Mouse (Mus musculus) urinary bladder, postnatal 4 days (tissue): ENCODE data around the gene Lrrc1.

Experiments
- DNase-seq, 2 experiments: peaks; one replicate each; pipeline ENCODE4 v3.0.0; 2021 to 2022; ENCODE audit warnings: low spot score in 2 of 2

The Lrrc1 gene

GRCm38 (mm10) chr9:77502548-77503438 lies 41.9 kb downstream of the Lrrc1 start:
- DNase-seq: no peak

GRCm38 (mm10) chr9:77502171-77502547 lies 42.5 kb downstream of the Lrrc1 start:
- DNase-seq: no peak

- no peak for DNase-seq
Measured at GRCm38 (mm10) chr9:77499084-77499483, 45.6 kb downstream of the Lrrc1 start.

DNA sequence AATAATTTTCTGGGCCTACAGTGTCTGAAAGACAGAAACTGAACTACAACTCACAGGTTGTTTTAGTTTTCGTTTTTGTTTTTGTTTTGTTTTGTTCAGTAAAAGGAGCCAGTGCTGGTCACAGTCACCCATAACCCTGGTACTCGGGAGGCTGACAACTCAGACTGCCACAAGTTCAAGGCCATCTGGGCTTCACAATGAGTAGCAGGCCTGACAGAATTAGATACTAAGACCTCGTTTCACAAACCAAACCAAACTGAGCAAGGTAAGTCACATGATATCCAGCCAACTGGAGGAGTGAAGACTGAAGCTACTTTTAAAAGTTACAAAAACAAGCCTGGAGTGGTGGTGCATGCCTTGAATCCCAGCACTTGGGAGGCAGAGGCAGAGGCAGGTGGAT lies 46.3 kb downstream of the Lrrc1 start:
- DNase-seq: no peak

DNA sequence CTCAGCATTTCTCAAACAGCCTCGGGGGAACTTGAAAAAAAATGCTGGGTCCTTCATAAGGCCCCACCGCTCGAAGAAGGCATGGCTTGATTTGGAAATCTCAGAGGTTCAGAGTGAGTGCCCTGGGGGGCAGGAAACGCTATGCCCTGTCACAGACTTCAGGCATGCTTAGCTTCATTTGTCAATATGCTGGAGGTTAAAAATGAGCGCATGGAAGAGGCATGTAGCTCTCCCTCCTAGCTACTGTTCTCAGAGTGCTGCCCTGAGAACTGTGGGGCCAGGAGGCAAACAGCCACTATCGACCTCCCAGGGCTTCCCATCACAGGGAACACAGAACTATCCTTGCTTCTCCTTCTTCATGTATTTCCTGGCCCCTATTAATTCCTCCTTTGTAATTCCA lies 47.5 kb downstream of the Lrrc1 start:
- DNase-seq: no peak

GRCm38 (mm10) chr9:77496540-77497062 lies 48.1 kb downstream of the Lrrc1 start:
- no peak for DNase-seq

- no peak for DNase-seq
Measured at GRCm38 (mm10) chr9:77494307-77494706, 50.4 kb downstream of the Lrrc1 start.

- no peak for DNase-seq
Measured at GRCm38 (mm10) chr9:77488611-77489010, 56.1 kb downstream of the Lrrc1 start.

DNA sequence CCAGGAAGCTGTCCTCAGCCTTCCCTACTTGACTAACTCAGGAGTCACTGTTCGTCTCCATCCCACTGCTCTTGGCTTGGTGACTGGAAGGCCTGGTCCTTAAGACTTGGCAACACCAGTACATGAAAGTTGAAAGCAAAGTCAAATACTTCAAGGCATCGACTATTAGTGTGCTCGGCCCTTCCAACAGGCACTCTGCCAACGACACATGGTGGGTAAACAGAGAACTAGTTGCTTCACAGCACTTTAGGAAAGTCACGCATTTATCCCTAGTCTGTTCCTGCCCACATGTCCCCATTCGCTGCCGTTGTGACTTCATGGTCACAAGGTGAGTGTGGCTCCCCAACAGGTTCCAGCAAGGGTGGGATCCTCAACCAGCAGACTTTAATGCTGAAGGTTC lies 57.2 kb downstream of the Lrrc1 start:
- no peak for DNase-seq

DNA sequence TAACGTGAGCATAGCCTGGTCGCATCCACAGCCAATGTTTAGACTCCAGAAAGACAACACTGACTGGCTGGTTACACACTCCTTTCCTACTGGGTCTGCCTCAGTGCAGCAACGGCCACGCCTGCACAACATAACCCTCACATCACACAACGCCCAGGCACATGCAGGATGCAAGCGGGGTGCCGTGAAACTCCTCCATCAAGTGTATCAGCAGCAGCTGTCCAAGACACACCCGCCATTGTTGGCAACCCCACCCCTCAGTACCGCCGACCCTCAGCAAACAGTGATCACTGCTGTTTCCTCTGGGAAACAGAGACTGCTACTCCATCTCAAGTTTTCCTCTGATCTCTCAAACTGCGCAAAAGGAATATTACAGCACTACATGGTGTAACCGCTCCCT lies 58.8 kb downstream of the Lrrc1 start:
- DNase-seq: no peak

DNA sequence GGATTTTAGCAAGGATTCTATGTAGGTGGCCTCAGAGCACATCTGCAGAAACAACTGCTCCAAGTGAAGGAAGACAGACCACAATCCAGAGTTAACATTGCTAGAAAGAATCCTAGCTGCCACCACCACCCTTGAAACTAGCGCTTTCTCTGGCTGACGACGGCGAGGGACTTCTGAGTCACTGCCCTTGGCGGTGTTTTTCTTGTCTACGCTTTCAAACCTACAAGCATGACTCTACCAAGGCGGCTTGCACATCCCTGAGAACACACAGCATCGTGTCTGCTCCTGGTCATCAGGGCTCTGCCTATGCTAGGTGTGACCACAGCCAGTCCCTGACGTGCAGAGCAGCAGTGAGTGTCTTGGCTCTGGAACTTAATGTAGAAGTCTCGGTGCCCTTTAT lies 59.9 kb downstream of the Lrrc1 start:
- no peak for DNase-seq

- no peak for DNase-seq
Measured at GRCm38 (mm10) chr9:77483559-77483958, 61.1 kb downstream of the Lrrc1 start.

GRCm38 (mm10) chr9:77482281-77482680 lies 62.4 kb downstream of the Lrrc1 start:
- DNase-seq: no peak

DNA sequence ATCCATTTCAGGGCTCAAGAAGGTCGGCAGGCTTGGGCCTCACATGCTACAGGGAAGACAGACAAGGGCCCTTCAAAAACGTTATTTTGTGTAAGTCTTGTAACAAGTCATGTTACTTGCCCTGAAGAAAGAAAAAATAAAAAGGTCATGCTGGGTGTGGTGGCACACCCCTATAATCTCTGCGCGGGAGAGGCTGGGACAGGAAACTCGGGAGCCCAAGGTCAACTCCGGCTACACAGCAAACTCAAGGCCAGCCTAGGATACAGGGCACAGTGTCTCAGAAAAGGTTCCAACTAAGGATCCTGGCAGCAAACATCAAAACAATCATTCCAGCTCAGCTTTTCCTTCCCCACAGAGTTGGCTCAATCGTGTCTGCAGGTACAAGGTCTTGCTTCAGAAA lies 63.3 kb downstream of the Lrrc1 start:
- no peak for DNase-seq

DNA sequence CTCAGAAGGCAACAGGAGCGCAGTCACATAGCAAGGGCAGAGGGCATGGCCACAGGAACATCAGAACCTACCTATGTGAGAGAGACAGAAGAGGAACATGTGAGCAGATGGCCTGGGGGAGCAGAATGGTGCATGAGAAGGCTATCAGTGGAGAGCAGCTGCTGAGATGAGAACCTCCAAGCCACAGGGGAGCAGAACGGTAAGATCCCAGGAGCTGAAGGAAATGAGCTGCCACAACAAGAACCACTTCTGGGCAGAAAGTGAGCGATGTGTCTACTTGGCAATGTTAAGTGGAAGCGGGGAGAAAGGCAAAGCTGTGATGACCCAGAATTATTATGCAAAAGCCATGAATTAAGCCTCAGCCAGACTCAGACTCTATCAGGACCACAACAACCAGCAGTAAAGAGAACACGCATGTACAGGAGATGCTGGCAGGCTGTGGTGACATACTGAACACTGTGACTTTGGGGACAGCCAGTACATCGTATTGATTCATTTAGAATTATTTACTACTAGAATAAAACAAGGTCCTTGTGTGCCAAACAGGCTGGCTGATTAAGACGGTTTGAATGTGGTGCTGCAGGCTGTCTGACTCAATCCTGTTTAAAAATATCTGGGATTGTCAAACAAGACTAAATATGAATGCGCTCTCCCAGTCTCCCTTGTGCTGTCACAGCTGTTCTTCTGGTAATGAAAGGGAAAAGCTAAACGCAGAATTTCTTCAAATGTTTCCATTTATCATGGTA lies 63.9 kb downstream of the Lrrc1 start:
- DNase-seq: no peak

GRCm38 (mm10) chr9:77480001-77480400 lies 64.7 kb downstream of the Lrrc1 start:
- no peak for DNase-seq

GRCm38 (mm10) chr9:77478166-77478920 lies 66.3 kb downstream of the Lrrc1 start:
- DNase-seq: no peak

GRCm38 (mm10) chr9:77474535-77474934 lies 70.1 kb downstream of the Lrrc1 start:
- no peak for DNase-seq

- no peak for DNase-seq
Measured at GRCm38 (mm10) chr9:77472557-77472956, 72.1 kb downstream of the Lrrc1 start.

GRCm38 (mm10) chr9:77471646-77472220 lies 72.9 kb downstream of the Lrrc1 start:
- no peak for DNase-seq

DNA sequence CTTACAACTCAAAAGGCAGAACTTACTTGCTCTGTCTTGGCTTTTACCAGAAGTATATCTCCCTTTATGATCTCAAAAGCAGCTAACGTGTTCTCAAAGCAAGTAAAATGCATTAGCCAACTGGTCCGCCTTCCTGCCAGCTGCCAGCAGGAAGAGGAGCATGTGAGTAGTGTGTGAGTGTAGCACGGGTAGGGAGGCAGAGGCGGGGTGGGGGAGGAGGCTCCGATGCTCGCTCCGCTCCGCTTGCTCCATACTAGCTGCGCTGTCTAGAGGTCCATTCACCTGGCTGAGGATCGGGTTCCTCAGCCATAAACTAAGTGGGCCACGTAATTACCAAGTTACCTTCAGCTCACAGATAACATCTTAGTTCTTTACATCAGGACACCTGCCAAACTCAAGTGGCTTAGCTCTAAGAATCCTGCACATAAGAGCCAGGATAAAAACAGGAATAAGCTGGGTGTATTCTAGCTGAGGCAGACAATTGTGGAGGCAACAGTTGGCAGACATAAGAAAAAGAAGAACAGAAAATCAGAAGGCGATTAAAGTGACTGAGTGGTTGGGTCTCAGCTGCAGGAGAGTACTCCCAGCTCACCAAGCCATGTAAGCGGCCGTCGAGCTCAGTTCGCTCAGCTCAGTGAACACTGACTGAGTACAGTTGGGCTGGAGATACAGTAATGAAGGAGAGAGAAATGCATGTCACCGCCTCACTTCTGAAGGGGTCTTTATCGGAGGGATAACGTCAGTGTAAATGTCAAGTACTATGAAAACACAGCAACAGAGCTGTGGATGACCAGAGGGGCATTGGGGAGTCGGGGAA lies 74.7 kb downstream of the Lrrc1 start:
- DNase-seq: no peak
